Mouse (Mus musculus) cerebellum, adult 2 months (tissue): ENCODE data around the gene Ankrd34a.

Source experiments
- CTCF ChIP-seq: fragments of 200-500 bp; IDR thresholded peaks from 2 replicates; pipeline ENCODE4 v1.5.1; 2011; ENCODE audit warnings: low read depth, mild to moderate bottlenecking, control low read depth, low read length, moderate library complexity, borderline replicate concordance; ENCODE audit not compliant: insufficient read depth
- POLR2A ChIP-seq: fragments of 200-500 bp; IDR thresholded peaks from 2 replicates; pipeline ENCODE4 v1.6.1; 2011; ENCODE audit warnings: low read length, control low read depth, borderline replicate concordance; ENCODE audit not compliant: insufficient read depth

GRCm38 (mm10) chr3:96548824-96549223, 47.6 kb upstream of the Ankrd34a start:
- TF ChIP-seq CTCF (no peak), POLR2A (no peak)
